Mouse (Mus musculus) granulocyte monocyte progenitor cell, adult 5-6 weeks (primary cell): ENCODE results near the gene Akr1b10. TPM values are rescaled to one million over a fixed set of nuclear protein-coding genes. Genes with fewer than 3 reads are reported as not detected.

Source experiments
- total RNA-seq, 2 experiments: library from RNA; stranded (forward) in 1 of 2; stranded (reverse) in 1 of 2; fragments of 200-712, 200-1000 nt in 1 of 2; fragments of >200 nt in 1 of 2; fragmentation: Nextera tagmentation in 1 of 2; gene quantifications; 2 replicates each; pipeline ENCODE4 v1.2.3; 2014 to 2017

Gene Akr1b10
- total RNA-seq, 2 experiments from 2014 or later = 29.6 to 58.6 TPM

Other genes starting within 250 kb of the Akr1b10 start
- gene Slc35b4, start 207.1 kb upstream of the Akr1b10 start, total RNA-seq (2014; fragmentation: Nextera tagmentation) = 33.6 and 34.9 TPM in 2 replicates
- 25.9 and 36.7 TPM in 2 replicates for gene Slc35b4, start 207.1 kb upstream of the Akr1b10 start, total RNA-seq (2017)
- 276 and 347 TPM in 2 replicates for gene Akr1b3, start 66.7 kb upstream of the Akr1b10 start, total RNA-seq (2014; fragmentation: Nextera tagmentation)
- gene Akr1b3, start 66.7 kb upstream of the Akr1b10 start, total RNA-seq (2017) = 156 and 169 TPM in 2 replicates
- not detected in 2 replicates for gene Akr1b8, start 30.1 kb upstream of the Akr1b10 start, total RNA-seq (2014; fragmentation: Nextera tagmentation)
- gene Akr1b8, start 30.1 kb upstream of the Akr1b10 start, total RNA-seq (2017) = not detected in 2 replicates
- not detected in 2 replicates for gene Akr1b7, start 28.1 kb downstream of the Akr1b10 start, total RNA-seq (2014; fragmentation: Nextera tagmentation)
- not detected in 2 replicates for gene Akr1b7, start 28.1 kb downstream of the Akr1b10 start, total RNA-seq (2017)
- 4.1 and 8.7 TPM in 2 replicates for gene Bpgm, start 92.0 kb downstream of the Akr1b10 start, total RNA-seq (2014; fragmentation: Nextera tagmentation)
- gene Bpgm, start 92.0 kb downstream of the Akr1b10 start, total RNA-seq (2017) = 11.5 and 15.8 TPM in 2 replicates
- gene Cald1, start 214.3 kb downstream of the Akr1b10 start, total RNA-seq (2014; fragmentation: Nextera tagmentation) = not detected in 2 replicates
- 0.39 and 0.77 TPM in 2 replicates for gene Cald1, start 214.3 kb downstream of the Akr1b10 start, total RNA-seq (2017)